Mouse (Mus musculus) layer of hippocampus, adult 18-20 months (tissue): ENCODE measurements at regions not wholly inside any gene's neighbourhood (a gene's known extent, or its start where the extent isn't known, plus 50 kb on each side); places are given as distances from the start of the nearest gene placed in this dataset.

ENCODE experiments used
- DNase-seq, 2 experiments: peaks; one replicate each; pipeline ENCODE4 v3.0.0; 2022; ENCODE audit warnings: low spot score in 2 of 2

DNA sequence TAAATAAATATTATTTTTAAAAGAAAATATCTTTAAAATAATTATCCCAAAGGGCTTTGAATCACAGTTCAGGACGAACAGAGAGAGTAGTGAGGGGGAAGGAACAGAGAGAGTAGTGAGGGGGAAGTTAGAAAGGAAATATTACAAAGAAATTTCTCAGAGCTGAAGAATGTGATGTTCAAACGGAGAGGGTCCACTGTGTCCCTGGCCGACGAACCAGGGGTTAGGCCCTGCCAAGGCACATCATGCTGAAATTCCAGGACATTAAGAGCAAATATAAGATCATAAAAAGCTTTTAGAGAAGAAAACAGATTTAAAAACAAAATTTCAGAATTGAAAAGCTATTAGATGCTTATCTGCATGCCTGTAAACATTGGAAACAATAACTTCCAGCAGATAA lies 61.6 kb downstream of the Skor1 start:
- DNase-seq: no peak

DNA sequence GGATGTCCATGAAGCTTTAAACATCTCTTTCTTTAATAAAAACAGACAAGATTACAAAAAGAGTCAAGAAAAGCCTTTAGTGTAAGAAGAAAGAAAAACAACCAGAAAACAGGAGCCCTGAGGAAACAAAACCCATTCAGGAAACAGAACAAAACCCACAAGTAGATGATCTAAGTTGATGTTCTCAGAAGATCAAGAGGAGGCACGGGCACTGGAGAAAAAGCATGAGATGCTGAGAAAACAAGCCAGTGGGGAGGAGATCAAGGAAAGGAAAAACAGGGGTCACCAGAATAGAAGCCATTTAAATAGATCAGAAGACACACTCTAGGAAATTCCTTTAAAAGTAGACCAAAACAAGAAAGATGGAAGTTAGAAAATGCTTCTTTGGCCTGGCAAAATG lies 62.1 kb downstream of the Skor1 start:
- no peak for DNase-seq

DNA sequence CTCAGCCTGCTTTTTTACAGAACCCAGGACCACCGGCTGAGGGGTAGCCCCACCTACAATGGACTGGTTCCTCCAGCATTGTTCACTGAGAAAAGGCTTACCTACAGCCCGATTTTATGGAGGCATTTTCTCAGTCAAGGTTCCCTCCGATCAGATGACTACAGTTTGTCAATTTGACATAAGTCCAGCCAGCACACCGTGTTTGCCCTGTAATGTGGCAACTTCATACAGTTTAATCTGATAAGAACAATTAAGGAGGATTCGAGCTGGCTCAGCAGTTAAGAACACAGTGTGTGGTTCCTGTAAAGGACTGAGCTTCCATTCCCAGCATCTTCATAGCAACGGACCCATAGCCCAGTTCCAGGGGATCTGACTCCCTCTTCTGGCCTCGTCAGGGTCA lies 65.9 kb downstream of the Skor1 start:
- no peak for DNase-seq

DNA sequence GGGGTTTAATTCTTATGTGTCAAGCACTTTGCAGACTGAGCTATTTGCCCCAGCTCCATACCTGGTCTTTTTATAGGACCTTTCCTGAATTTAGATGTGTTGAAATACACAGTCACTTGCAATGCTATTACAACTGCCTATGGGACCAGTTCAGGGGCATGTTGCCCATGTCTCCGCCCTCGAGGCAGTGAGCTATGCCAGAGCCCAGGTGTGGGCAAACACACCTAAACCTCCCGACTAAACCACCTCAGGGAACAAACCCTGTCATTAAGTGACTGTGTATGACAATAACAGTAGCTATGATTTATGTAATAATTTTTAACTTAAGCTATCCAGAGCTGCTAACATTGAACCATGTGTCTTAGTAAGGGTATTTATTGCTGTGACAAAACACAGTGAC lies 66.5 kb downstream of the Skor1 start:
- DNase-seq: no peak

DNA sequence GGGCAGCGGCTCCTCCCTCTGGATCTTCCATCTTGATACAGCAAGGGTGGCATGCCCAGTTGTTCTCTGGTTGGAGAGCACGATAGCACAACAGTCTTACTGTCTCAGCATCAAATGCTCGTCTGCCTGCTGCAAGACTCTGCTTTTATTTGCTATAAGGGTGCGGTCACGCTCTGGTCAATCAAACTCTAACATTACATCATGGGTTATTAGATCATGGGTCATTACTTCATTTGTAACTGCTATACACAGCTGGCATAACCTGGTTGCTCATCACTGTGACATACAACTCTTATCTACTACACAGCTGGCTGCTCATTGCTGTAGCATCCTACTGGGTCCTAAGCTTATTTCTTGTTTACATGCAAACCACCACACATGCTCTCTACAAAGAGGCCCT lies 68.4 kb downstream of the Skor1 start:
- DNase-seq: no peak

DNA sequence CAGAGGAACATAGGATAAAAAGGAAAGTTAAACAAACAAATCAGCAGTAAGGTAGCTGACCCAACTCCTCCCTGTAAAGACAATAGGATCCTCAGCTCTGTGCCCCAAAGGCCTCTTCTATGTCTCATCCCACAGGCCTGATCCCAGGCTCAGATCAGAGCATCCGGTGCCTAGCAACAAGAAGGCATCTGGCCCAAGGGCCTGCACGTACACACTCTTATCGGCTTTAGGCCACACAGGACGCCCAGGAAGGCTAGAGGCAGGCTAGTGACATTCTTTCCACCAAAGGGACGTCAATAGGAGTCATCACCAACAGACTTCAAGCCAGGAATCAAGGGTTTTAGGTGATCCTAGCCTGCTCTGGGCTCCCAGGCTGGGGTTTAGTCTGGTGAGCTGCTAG lies 73.5 kb downstream of the Skor1 start:
- no peak for DNase-seq

- no peak for DNase-seq
Measured at GRCm38 (mm10) chr9:63074803-63075202, 74.0 kb downstream of the Skor1 start.

DNA sequence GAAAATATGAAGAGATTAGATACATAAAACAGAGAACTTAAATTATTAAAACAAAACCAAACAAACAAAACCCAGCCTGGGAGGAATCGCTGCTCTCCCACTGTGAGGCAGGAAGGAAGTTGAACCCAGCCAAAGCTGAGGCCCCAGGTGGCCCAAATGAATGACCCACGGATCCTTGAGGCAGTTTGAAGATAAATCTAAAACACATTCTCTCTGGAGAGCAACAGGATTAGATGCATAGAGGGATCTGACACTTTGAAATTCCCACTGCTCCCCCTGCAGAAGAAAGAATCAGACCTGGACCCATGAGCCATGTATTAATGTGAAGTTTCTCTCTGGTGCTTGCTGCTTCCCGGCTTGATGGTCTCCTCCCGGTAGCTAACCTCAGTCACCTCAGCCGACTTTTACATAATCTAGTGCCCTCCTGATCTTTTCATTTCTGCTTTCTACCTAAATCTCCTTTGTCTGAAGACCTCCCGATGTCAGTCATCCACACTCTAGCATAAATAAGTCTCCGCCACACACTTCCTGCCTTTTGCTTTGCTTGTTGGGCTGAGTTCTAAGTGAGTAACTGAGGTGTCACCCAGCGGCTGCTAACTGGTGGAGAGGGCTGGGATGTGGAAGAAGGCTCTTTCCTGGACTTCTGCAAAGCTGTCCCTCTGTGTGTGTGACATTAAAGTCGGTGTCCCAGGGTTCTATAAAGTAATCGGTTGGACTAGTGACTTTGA lies 74.6 kb downstream of the Skor1 start:
- DNase-seq: no peak

- DNase-seq: no peak
Measured at GRCm38 (mm10) chr9:63071032-63071431, 77.7 kb downstream of the Skor1 start.

- peak; percentile 59 to 71 for DNase-seq
Measured at GRCm38 (mm10) chr9:63069919-63070318, 78.8 kb downstream of the Skor1 start.

DNA sequence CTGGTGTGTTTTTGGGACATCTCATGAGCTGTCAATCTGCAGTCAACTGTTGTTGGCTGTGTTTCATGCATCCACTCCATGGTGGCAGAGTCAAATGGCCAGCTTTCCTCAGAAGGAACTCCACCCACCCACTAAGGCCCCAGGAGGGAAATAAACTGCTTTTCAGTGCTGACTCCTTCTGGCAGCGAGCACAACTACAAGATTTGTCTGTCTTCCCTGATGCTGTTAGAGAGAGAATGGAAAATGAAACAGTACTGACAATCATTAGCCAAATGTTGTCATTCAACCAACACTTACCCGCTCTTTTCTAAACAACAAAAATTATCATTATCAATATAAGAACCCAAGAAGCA lies 79.3 kb upstream of the Pias1 start:
- DNase-seq: no peak

DNA sequence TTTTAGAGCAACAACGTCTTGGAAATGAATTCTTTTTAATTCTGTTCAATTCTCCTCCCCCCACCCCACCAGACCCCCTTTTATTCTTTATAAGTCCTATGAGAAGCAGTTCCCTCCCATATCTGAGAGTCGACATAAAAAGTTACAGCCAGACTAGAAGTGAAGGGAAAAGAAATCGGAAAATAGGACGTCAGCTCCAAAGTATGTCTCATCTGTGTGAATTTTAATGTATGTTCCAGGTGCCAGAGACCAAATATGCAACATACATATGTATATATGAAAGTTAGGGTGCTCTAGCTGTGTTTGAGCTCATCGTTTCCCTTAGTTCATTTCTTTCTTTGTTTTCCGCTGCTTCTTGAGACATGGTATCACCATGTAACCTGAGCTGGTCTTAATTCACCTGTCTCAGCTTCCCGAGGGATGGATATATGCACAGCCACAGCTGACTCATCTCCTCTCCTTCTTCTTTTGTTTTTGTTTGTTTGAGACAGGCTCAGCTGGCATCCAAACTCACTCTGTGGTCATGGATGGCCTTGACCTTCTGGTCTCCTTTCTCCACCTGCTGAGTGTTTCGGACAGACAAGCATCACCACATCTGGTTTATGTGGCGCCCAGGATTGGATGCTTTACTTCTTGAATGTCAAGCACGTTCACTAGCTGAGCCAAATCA lies 78.8 kb upstream of the Pias1 start:
- DNase-seq: no peak

DNA sequence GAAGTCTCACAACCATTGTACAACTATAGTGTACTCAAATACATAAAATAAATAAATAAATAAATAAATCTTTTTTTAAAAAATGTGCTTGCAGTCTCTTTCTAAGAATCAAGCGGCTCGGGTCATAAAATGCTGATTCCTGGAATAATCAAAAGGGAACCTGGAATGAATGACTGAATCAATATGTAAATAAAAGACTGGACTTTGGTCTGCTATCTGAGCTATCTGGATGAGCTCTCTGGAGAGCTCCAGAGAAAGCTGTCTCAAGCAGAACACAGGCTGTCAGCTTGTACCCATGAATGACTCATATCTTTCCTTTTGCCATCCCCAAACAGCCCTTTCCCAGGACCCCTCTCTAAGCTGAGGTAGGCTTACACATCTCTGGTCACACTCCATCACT lies 75.8 kb upstream of the Pias1 start:
- DNase-seq: no peak

DNA sequence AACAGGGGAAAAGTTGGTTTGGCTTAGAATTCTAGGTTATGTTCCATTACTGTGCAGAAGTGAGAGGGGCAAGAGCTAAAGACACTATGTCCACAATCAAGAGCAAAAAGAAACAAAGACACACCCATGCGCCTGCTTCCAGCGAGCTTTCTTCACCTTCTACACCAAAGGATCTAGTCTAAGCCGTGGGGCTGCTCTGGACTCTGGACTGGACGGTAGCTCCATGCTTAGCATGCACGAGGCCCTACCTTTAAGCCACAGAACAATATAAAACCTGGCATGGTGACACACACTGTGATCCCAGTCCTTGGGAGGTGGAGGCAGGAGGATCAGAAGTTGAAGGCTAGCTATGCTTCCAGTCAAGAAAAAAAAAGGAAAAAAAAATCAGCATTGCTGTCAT lies 73.0 kb upstream of the Pias1 start:
- no peak for DNase-seq

DNA sequence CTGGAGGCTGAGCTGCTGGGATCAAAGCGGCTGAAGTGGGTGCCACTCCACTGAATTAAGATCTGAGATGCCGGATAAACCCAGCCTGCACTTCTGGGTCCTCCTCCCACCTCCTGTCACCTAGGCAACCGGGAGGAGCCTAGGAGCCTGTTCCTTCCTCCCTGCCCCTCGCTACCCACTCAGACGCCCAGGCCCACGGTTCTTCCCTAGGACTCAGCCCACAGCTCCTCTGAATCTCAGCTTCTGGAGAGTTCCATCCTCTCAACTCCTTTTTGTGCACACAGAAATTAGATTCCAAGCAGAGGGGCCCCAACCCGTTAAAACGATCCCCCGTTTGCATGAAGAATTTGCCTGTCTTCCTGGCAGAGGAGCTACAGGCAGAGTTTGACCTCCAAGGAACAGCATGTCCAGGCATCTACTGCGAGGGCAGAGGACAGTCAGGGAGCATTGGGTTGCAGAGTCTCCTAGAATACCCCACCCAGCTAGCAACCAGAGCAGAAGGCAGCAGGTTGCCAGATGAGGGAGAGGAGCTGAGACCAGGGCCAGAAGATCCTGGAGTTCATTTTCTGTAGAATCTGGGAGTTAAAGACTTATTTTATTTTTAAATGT lies 71.6 kb upstream of the Pias1 start:
- DNase-seq: peak; percentile 80 to 87

- peak in 1 of 2 experiments; percentile 72 for DNase-seq
Measured at GRCm38 (mm10) chr9:63058506-63059233, 70.9 kb upstream of the Pias1 start.

GRCm38 (mm10) chr9:63056695-63057349 lies 69.1 kb upstream of the Pias1 start:
- DNase-seq: peak in 1 of 2 experiments; percentile 44

DNA sequence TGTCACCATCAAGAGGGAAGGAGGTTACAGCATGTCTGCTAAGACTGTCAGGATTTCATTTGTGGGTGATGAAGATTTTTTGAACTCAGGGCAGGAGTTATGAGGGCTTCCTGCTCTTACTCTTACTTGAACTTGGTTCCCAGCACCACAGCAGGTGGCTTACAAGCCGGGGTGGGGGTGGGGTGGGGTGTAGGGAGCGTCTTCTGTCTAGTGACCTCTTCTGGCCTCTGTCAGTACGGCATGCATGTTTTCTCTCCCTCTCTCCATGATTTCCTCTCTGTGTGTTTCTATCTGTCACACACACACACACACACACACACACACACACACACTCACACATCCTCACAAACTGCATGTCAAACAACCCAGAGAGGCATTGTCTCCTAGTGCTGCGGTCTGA lies 64.5 kb upstream of the Pias1 start:
- DNase-seq: no peak

DNA sequence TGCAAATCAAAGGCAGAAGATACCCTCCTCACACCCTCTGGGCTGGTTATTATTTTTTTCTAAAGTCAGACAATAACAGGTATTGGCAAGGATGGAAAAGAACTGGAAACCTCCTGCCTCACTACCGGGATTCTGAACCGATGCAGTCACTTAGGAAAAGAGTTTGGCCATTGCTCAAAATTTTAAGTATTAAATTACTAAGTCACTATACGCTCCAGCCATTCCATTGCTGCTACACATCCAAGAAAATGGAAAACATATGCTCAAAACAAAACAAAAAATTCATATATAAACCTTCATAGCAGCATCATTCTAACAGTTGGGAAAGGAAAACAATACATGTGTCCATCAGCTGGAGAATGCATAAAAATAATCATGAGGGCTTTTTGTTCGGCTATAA lies 63.9 kb upstream of the Pias1 start:
- DNase-seq: no peak

DNA sequence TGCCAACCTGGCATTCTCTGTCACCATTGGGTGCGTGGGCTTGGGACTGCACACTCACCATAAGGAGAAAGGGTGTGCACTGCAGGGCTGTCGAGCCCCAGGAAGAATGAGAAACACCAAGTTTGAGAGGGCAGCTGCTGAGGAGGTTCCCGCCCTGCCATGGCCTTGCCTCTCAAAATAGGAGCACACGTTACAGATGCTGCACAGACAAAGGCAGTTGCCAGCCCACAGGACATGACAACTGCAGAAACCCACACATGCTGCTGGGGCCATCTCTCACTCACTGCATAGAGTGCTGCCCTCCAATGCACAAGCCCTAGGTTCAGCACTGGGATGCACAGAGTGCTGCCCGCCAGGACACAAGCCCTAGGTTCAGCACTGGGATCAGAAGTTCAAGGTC lies 61.6 kb upstream of the Pias1 start:
- no peak for DNase-seq

GRCm38 (mm10) chr9:63046981-63047380 lies 59.3 kb upstream of the Pias1 start:
- no peak for DNase-seq

DNA sequence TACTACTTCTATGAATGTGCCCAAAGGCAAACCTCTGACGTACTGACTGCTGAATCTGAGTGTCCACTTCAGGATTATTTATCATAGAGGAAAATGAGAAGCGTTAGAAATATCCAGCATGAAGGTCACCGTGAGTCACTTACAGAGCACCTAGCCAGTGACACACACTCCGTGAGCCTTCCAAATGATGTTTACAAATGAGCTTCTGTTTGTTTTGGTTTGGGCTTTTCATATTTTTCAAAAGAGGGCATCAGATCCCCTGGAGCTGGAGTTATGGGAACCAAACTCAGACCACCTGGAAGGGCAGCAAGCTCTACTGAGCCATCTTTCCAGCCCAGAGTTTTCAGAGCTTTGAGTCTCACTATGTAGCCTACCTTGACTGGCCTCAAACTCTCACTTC lies 57.8 kb upstream of the Pias1 start:
- DNase-seq: no peak
